Mouse (Mus musculus): ENCODE measurements at regions not wholly inside any gene's neighbourhood (a gene's known extent, or its start where the extent isn't known, plus 50 kb on each side); places are given as distances from the start of the nearest gene placed in this dataset.

GRCm38 (mm10) chr13:37671109-37671508, 107.1 kb upstream of the Rreb1 start:
- no peak for DNase-seq (ENCODE audit: low spot score)
- Histone ChIP-seq H3K36me3 (no peaks in the 10 kb centered on the region), H3K4me3 (no peak overlapping the region), H3K4me1 (replicated peaks) (no peaks in the 10 kb centered on the region), H3K9me3 (no peaks in the 10 kb centered on the region), H3K27ac (no peak overlapping the region), H3K27me3 (ENCODE audit: insufficient read depth, poor library complexity, severe bottlenecking) (no peaks in the 10 kb centered on the region)
- 82% methylated on average over 5 of the region's 5 CpGs for WGBS

- H3K4me1 ChIP-seq (replicated peaks): no peaks in the 10 kb centered on the region
- no peaks in the 10 kb centered on the region for H3K27me3 ChIP-seq (ENCODE audit: insufficient read depth, poor library complexity, severe bottlenecking)
- WGBS: 78% methylated on average over 12 of the region's 12 CpGs
- no peaks in the 10 kb centered on the region for H3K36me3 ChIP-seq
- no peak for DNase-seq (ENCODE audit: low spot score)
- no peak overlapping the region for H3K27ac ChIP-seq
- H3K9me3 ChIP-seq: no peaks in the 10 kb centered on the region
- no peak overlapping the region for H3K4me3 ChIP-seq
Measured at GRCm38 (mm10) chr13:37674676-37675350, 103.4 kb upstream of the Rreb1 start.

- 84% methylated on average over 3 of the region's 3 CpGs for WGBS
- Histone ChIP-seq H3K4me1 (replicated peaks) (peaks cover under 1% of the 10 kb centered on the region), H3K9me3 (no peaks in the 10 kb centered on the region), H3K27ac (no peak overlapping the region), H3K36me3 (no peaks in the 10 kb centered on the region), H3K4me3 (no peak overlapping the region), H3K27me3 (ENCODE audit: insufficient read depth, poor library complexity, severe bottlenecking) (no peaks in the 10 kb centered on the region)
- no peak for DNase-seq (ENCODE audit: low spot score)
Measured at GRCm38 (mm10) chr13:37675718-37676117, 102.5 kb upstream of the Rreb1 start.

- no peak overlapping the region for H3K27ac ChIP-seq
- no peak overlapping the region for H3K4me3 ChIP-seq
- H3K4me1 ChIP-seq (replicated peaks): peaks cover 8% of the 10 kb centered on the region
- H3K27me3 ChIP-seq (ENCODE audit: insufficient read depth, poor library complexity, severe bottlenecking): no peaks in the 10 kb centered on the region
- WGBS: 86% methylated on average over 6 of the region's 6 CpGs
- no peaks in the 10 kb centered on the region for H3K9me3 ChIP-seq
- DNase-seq (ENCODE audit: low spot score): no peak
- H3K36me3 ChIP-seq: no peaks in the 10 kb centered on the region
Measured at GRCm38 (mm10) chr13:37676912-37677311, 101.3 kb upstream of the Rreb1 start.

GRCm38 (mm10) chr13:37678251-37678650, 99.9 kb upstream of the Rreb1 start:
- H3K4me3 ChIP-seq: no peak overlapping the region
- 78% methylated on average over 12 of the region's 12 CpGs for WGBS
- no peak overlapping the region for H3K27ac ChIP-seq
- H3K9me3 ChIP-seq: no peaks in the 10 kb centered on the region
- peaks cover 8% of the 10 kb centered on the region for H3K4me1 ChIP-seq (replicated peaks)
- DNase-seq (ENCODE audit: low spot score): no peak
- H3K27me3 ChIP-seq (ENCODE audit: insufficient read depth, poor library complexity, severe bottlenecking): no peaks in the 10 kb centered on the region
- H3K36me3 ChIP-seq: no peaks in the 10 kb centered on the region

DNA sequence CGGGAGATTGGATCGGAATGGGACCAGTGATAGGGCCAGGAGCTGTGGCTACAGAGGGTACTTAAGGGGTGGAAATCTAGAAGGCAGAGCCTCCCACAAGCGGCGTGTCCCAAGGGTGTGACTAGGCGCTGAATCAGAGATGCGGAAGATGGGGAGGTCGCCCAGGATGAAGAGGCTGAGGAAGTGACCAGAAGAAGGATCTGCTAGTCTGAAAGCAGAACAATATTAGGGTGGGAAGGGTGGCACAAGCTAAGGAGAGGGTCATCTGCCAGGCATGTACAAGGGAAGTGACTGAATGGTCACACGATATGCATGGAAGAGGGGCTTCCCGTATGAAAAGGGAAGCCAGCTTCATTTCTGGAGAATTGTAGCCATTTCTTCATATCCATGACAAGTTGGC, 99.4 kb upstream of the Rreb1 start:
- Histone ChIP-seq H3K9me3 (no peaks in the 10 kb centered on the region), H3K4me1 (replicated peaks) (peaks cover 8% of the 10 kb centered on the region), H3K27ac (no peak overlapping the region), H3K36me3 (no peaks in the 10 kb centered on the region), H3K27me3 (ENCODE audit: insufficient read depth, poor library complexity, severe bottlenecking) (no peaks in the 10 kb centered on the region), H3K4me3 (no peak overlapping the region)
- DNase-seq (ENCODE audit: low spot score): no peak
- WGBS: 93% methylated on average over 9 of the region's 9 CpGs

- WGBS: 59% methylated on average over 4 of the region's 4 CpGs
- H3K27me3 ChIP-seq (ENCODE audit: insufficient read depth, poor library complexity, severe bottlenecking): no peaks in the 10 kb centered on the region
- peaks cover 8% of the 10 kb centered on the region for H3K4me1 ChIP-seq (replicated peaks)
- peak; percentile 22 for DNase-seq (ENCODE audit: low spot score)
- H3K9me3 ChIP-seq: no peaks in the 10 kb centered on the region
- H3K4me3 ChIP-seq: no peak overlapping the region
- H3K36me3 ChIP-seq: no peaks in the 10 kb centered on the region
- H3K27ac ChIP-seq: no peak overlapping the region
Measured at GRCm38 (mm10) chr13:37680837-37681619, 97.2 kb upstream of the Rreb1 start.

DNA sequence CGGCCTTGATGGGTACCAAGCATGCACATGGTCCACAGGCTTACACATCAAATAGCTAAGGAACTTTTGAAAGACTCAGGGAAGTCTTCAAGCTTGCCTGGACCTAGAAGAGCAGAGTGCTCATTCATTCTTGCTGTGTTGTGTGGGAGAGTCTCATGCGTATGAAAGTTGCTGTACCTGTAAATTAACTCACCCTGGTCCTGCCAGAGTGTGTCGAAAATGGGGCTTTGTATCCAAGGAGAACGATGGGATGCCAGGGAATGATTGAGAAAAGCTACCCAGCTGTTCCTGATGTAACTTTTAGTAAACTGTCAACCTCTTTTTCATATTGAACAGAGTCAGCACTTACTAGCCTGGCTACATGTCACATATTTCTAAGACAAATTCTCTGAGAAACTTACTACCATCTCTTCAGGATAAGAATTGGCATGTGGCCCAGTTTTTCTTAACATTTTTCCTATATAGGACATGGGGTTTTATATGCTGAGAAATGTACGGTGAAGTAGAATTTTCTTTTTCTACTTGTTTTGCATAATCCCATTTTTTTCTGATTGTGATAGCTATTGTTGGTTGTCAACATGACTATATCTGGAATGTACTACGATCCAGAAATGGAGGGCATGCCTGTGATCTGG, 95.0 kb upstream of the Rreb1 start:
- DNase-seq (ENCODE audit: low spot score): no peak
- Histone ChIP-seq H3K27me3 (ENCODE audit: insufficient read depth, poor library complexity, severe bottlenecking) (no peaks in the 10 kb centered on the region), H3K27ac (no peak overlapping the region), H3K4me3 (no peak overlapping the region), H3K9me3 (no peaks in the 10 kb centered on the region), H3K4me1 (replicated peaks) (peaks cover 8% of the 10 kb centered on the region), H3K36me3 (no peaks in the 10 kb centered on the region)
- 87% methylated on average over 6 of the region's 6 CpGs for WGBS

- Histone ChIP-seq H3K9me3 (no peaks in the 10 kb centered on the region), H3K27ac (no peak overlapping the region), H3K27me3 (ENCODE audit: insufficient read depth, poor library complexity, severe bottlenecking) (no peaks in the 10 kb centered on the region), H3K36me3 (no peaks in the 10 kb centered on the region), H3K4me3 (no peak overlapping the region), H3K4me1 (replicated peaks) (peaks cover 8% of the 10 kb centered on the region)
- DNase-seq (ENCODE audit: low spot score): no peak
- WGBS: 79% methylated on average over 2 of the region's 2 CpGs
Measured at GRCm38 (mm10) chr13:37685617-37686016, 92.6 kb upstream of the Rreb1 start.

GRCm38 (mm10) chr13:37686109-37686508, 92.1 kb upstream of the Rreb1 start:
- WGBS: 65% methylated on average over 2 of the region's 2 CpGs
- no peaks in the 10 kb centered on the region for H3K36me3 ChIP-seq
- no peak for DNase-seq (ENCODE audit: low spot score)
- no peak overlapping the region for H3K4me3 ChIP-seq
- no peaks in the 10 kb centered on the region for H3K9me3 ChIP-seq
- H3K27me3 ChIP-seq (ENCODE audit: insufficient read depth, poor library complexity, severe bottlenecking): no peaks in the 10 kb centered on the region
- H3K27ac ChIP-seq: no peak overlapping the region
- H3K4me1 ChIP-seq (replicated peaks): peaks cover 3% of the 10 kb centered on the region

GRCm38 (mm10) chr13:37689127-37689777, 88.9 kb upstream of the Rreb1 start:
- no peak for DNase-seq (ENCODE audit: low spot score)
- Histone ChIP-seq H3K4me3 (no peak overlapping the region), H3K4me1 (replicated peaks) (no peaks in the 10 kb centered on the region), H3K27me3 (ENCODE audit: insufficient read depth, poor library complexity, severe bottlenecking) (no peaks in the 10 kb centered on the region), H3K27ac (no peak overlapping the region), H3K36me3 (no peaks in the 10 kb centered on the region), H3K9me3 (no peaks in the 10 kb centered on the region)
- WGBS: 89% methylated on average over 6 of the region's 6 CpGs

DNA sequence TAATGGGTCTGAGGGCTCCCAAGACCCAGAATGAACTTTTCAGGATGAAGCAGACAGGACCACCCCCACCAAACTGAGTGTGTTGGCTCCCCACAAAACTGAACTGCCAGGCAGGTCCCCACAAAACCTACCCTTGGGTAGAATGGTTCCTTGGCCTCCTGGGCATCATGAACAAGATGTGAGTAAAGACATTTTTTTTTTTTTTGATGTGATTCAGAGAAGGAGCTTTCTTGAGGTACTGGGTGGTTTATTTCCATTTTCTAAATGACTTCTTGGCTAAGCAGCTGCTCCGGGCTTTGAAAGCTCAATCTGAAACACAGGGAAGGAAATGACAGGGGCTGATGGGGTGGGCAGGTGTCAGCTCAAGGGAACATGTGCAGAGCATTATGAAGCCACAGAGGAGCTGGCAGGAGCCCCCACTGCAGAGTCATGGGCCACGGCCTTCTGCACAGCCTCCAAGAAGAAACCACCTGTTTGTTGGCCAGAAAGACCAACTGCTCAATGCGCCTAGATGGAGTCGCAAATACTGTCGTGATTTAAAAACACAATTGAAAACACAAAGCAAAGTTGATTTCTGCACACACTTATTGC, 86.2 kb upstream of the Rreb1 start:
- H3K4me3 ChIP-seq: no peak overlapping the region
- H3K9me3 ChIP-seq: no peaks in the 10 kb centered on the region
- DNase-seq (ENCODE audit: low spot score): no peak
- WGBS: 90% methylated on average over 5 of the region's 5 CpGs
- H3K27ac ChIP-seq: no peak overlapping the region
- no peaks in the 10 kb centered on the region for H3K4me1 ChIP-seq (replicated peaks)
- H3K27me3 ChIP-seq (ENCODE audit: insufficient read depth, poor library complexity, severe bottlenecking): no peaks in the 10 kb centered on the region
- no peaks in the 10 kb centered on the region for H3K36me3 ChIP-seq

Data from hindbrain, embryonic 10.5 days (tissue).